Mouse (Mus musculus) midbrain, embryonic 13.5 days (tissue): ENCODE results near the gene Sytl2. TPM values are rescaled to one million over a fixed set of nuclear protein-coding genes. Genes with fewer than 3 reads are reported as not detected.
A peak's percentile ranks its signal among the peaks of the same experiment; 100 is the strongest.

Experiments used
- ATAC-seq: fragments of 200-750 bp; cut with Nextera tagmentation; 2 replicates; pipeline ENCODE4 v1.8.0; 2017; ENCODE audit warnings: mild to moderate bottlenecking, moderate TSS enrichment, moderate library complexity
- H3K27ac ChIP-seq: fragments of 300-500 bp; sonication (generic); 2 replicates; pipeline ENCODE4 v1.5.1; 2015; ENCODE audit warnings: inconsistent platforms, mild to moderate bottlenecking, moderate library complexity
- H3K27me3 ChIP-seq: fragments of 300-500 bp; sonication (generic); 2 replicates; pipeline ENCODE4 v1.6.1; 2015; ENCODE audit warnings: mild to moderate bottlenecking, inconsistent platforms
- H3K36me3 ChIP-seq: fragments of 300-500 bp; sonication (generic); 2 replicates; pipeline ENCODE4 v1.6.1; 2015; ENCODE audit warnings: mild to moderate bottlenecking, inconsistent platforms
- H3K4me1 ChIP-seq: fragments of 300-500 bp; sonication (generic); replicated peaks from 2 replicates; pipeline ENCODE4 v1.6.1; 2015; ENCODE audit warnings: inconsistent platforms
- H3K4me2 ChIP-seq: fragments of 300-500 bp; sonication (generic); replicated peaks from 2 replicates; pipeline ENCODE4 v1.6.1; 2015; ENCODE audit warnings: moderate library complexity, mild to moderate bottlenecking, inconsistent platforms
- H3K4me3 ChIP-seq: fragments of 300-500 bp; sonication (generic); replicated peaks from 2 replicates; pipeline ENCODE4 v1.5.1; 2015; ENCODE audit warnings: mild to moderate bottlenecking, inconsistent platforms
- H3K9ac ChIP-seq: fragments of 300-500 bp; sonication (generic); replicated peaks from 2 replicates; pipeline ENCODE4 v1.6.1; 2015; ENCODE audit warnings: mild to moderate bottlenecking, inconsistent platforms
- H3K9me3 ChIP-seq: fragments of 300-500 bp; sonication (generic); 2 replicates; pipeline ENCODE4 v1.6.1; 2016; ENCODE audit warnings: mild to moderate bottlenecking, inconsistent platforms
- WGBS: fragments of 180-500 bp; shearing (Covaris S2); methylation state at CpG from one replicate; pipeline ENCODE4 v1.1.7; 2015; 5-methylcytosine and 5-hydroxymethylcytosine counted together
- polyA plus RNA-seq: library from polyadenylated mRNA; unstranded; fragments of >200 nt; fragmentation: Nextera tagmentation; extraction: Ambion mirVana; gene quantifications from 2 replicates; pipeline ENCODE4 v1.2.1, GENCODE M21; 2015

Gene Sytl2
- polyA plus RNA-seq, 1 experiment from 2014 or later = 2.4 TPM

- no peak for ATAC-seq
- no peak overlapping the region for H3K4me3 ChIP-seq
- H3K36me3 ChIP-seq = no peaks in the 10 kb centered on the region
- no peak overlapping the region for H3K9ac ChIP-seq
- 66% methylated on average over 11 of the region's 11 CpGs for WGBS
- no peaks in the 10 kb centered on the region for H3K27me3 ChIP-seq
- H3K27ac ChIP-seq = no peak overlapping the region
- H3K9me3 ChIP-seq = no peaks in the 10 kb centered on the region
- no peak overlapping the region for H3K4me2 ChIP-seq
- H3K4me1 ChIP-seq = no peaks in the 10 kb centered on the region
Measured at GRCm38 (mm10) chr7:90280274-90280875, 21.7 kb upstream of the Sytl2 start.

GRCm38 (mm10) chr7:90280878-90281277, 21.2 kb upstream of the Sytl2 start:
- Histone ChIP-seq H3K36me3 (no peaks in the 10 kb centered on the region), H3K4me2 (no peak overlapping the region), H3K4me3 (no peak overlapping the region), H3K27me3 (no peaks in the 10 kb centered on the region), H3K27ac (no peak overlapping the region), H3K9me3 (no peaks in the 10 kb centered on the region), H3K4me1 (no peaks in the 10 kb centered on the region), H3K9ac (no peak overlapping the region)
- WGBS = 65% methylated on average over 8 of the region's 8 CpGs
- ATAC-seq = no peak

- no peak for ATAC-seq
- no peak overlapping the region for H3K4me2 ChIP-seq
- H3K27ac ChIP-seq = no peak overlapping the region
- H3K4me1 ChIP-seq = no peaks in the 10 kb centered on the region
- H3K4me3 ChIP-seq = no peak overlapping the region
- 88% methylated on average over 11 of the region's 11 CpGs for WGBS
- H3K27me3 ChIP-seq = no peaks in the 10 kb centered on the region
- no peak overlapping the region for H3K9ac ChIP-seq
- H3K9me3 ChIP-seq = no peaks in the 10 kb centered on the region
- H3K36me3 ChIP-seq = no peaks in the 10 kb centered on the region
Measured at GRCm38 (mm10) chr7:90281759-90282546, 20.1 kb upstream of the Sytl2 start.

- Histone ChIP-seq H3K27ac (no peak overlapping the region), H3K9me3 (no peaks in the 10 kb centered on the region), H3K36me3 (no peaks in the 10 kb centered on the region), H3K4me3 (no peak overlapping the region), H3K9ac (no peak overlapping the region), H3K4me2 (no peak overlapping the region), H3K27me3 (no peaks in the 10 kb centered on the region), H3K4me1 (no peaks in the 10 kb centered on the region)
- no peak for ATAC-seq
- 83% methylated on average over 1 of the region's 1 CpGs for WGBS
Measured at GRCm38 (mm10) chr7:90282786-90283185, 19.3 kb upstream of the Sytl2 start.

GRCm38 (mm10) chr7:90284793-90285192, 17.3 kb upstream of the Sytl2 start:
- no peak overlapping the region for H3K9ac ChIP-seq
- no peaks in the 10 kb centered on the region for H3K9me3 ChIP-seq
- no peak overlapping the region for H3K4me2 ChIP-seq
- H3K36me3 ChIP-seq = no peaks in the 10 kb centered on the region
- no peak overlapping the region for H3K27ac ChIP-seq
- H3K4me3 ChIP-seq = no peak overlapping the region
- H3K4me1 ChIP-seq = no peaks in the 10 kb centered on the region
- ATAC-seq = no peak
- WGBS = 73% methylated on average over 7 of the region's 7 CpGs
- no peaks in the 10 kb centered on the region for H3K27me3 ChIP-seq

- Histone ChIP-seq H3K4me2 (no peak overlapping the region), H3K9me3 (no peaks in the 10 kb centered on the region), H3K4me1 (no peaks in the 10 kb centered on the region), H3K9ac (no peak overlapping the region), H3K27me3 (no peaks in the 10 kb centered on the region), H3K36me3 (no peaks in the 10 kb centered on the region), H3K27ac (no peak overlapping the region), H3K4me3 (no peak overlapping the region)
- no peak for ATAC-seq
- 83% methylated on average over 6 of the region's 6 CpGs for WGBS
Measured at GRCm38 (mm10) chr7:90291885-90292284, 10.2 kb upstream of the Sytl2 start.

- Histone ChIP-seq H3K4me2 (peak overlapping the region; percentile 98), H3K9ac (peak overlapping the region; percentile 70), H3K27me3 (peaks cover 31% of the 10 kb centered on the region), H3K4me1 (peaks cover 8% of the 10 kb centered on the region), H3K27ac (no peak overlapping the region), H3K4me3 (peak overlapping the region; percentile 67), H3K36me3 (no peaks in the 10 kb centered on the region), H3K9me3 (no peaks in the 10 kb centered on the region)
- 6% methylated on average over 27 of the region's 27 CpGs for WGBS
- peak; percentile 62 for ATAC-seq
Measured at GRCm38 (mm10) chr7:90302647-90303552, 848 bp downstream of the Sytl2 start.

GRCm38 (mm10) chr7:90306079-90306478, 4.0 kb downstream of the Sytl2 start:
- 4% methylated on average over 3 of the region's 3 CpGs for WGBS
- no peak overlapping the region for H3K4me3 ChIP-seq
- no peak overlapping the region for H3K9ac ChIP-seq
- H3K36me3 ChIP-seq = no peaks in the 10 kb centered on the region
- no peak for ATAC-seq
- peaks cover 24% of the 10 kb centered on the region for H3K27me3 ChIP-seq
- H3K4me2 ChIP-seq = no peak overlapping the region
- H3K27ac ChIP-seq = no peak overlapping the region
- H3K4me1 ChIP-seq = peaks cover 8% of the 10 kb centered on the region
- no peaks in the 10 kb centered on the region for H3K9me3 ChIP-seq

- Histone ChIP-seq H3K9ac (no peak overlapping the region), H3K4me3 (no peak overlapping the region), H3K27me3 (peaks cover 24% of the 10 kb centered on the region), H3K36me3 (no peaks in the 10 kb centered on the region), H3K27ac (no peak overlapping the region), H3K4me2 (no peak overlapping the region), H3K9me3 (no peaks in the 10 kb centered on the region), H3K4me1 (peaks cover 8% of the 10 kb centered on the region)
- no peak for ATAC-seq
- 95% methylated on average over 1 of the region's 1 CpGs for WGBS
Measured at GRCm38 (mm10) chr7:90306968-90307367, 4.9 kb downstream of the Sytl2 start.

- WGBS = 78% methylated on average over 6 of the region's 6 CpGs
- no peak for ATAC-seq
- Histone ChIP-seq H3K27ac (no peak overlapping the region), H3K4me1 (peaks cover 2% of the 10 kb centered on the region), H3K4me3 (no peak overlapping the region), H3K4me2 (no peak overlapping the region), H3K9me3 (no peaks in the 10 kb centered on the region), H3K36me3 (no peaks in the 10 kb centered on the region), H3K9ac (no peak overlapping the region), H3K27me3 (peaks cover 14% of the 10 kb centered on the region)
Measured at GRCm38 (mm10) chr7:90308003-90308402, 6.0 kb downstream of the Sytl2 start.

- Histone ChIP-seq H3K27me3 (no peaks in the 10 kb centered on the region), H3K4me2 (no peak overlapping the region), H3K9me3 (no peaks in the 10 kb centered on the region), H3K4me3 (no peak overlapping the region), H3K4me1 (no peaks in the 10 kb centered on the region), H3K9ac (no peak overlapping the region), H3K27ac (no peak overlapping the region), H3K36me3 (no peaks in the 10 kb centered on the region)
- 81% methylated on average over 7 of the region's 7 CpGs for WGBS
- no peak for ATAC-seq
Measured at GRCm38 (mm10) chr7:90312151-90312883, 10.3 kb downstream of the Sytl2 start.
